Mouse (Mus musculus): ENCODE measurements around the gene Ech1.

Ech1 gene

DNA sequence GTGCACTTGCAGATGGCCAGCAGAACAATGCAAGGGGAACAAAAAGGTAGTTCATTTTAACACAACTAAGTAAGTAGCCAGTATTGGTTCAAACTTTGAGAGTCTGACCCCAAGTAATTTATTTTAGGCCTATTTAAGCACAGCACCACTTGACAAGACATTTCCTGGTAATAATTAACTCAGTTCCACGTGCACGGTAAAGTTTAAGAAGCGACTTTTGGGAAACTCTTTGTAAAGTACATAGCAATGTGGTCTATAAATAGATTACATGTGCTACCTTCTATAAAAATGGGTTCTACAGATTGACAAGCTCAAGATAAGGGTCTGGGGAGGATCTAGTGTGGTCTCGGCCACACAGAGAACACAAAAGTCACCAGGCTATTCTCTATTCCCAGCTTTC is 21.3 kb upstream of the Ech1 start:
- DNase-seq (ENCODE audit: low spot score) = no peak

DNA sequence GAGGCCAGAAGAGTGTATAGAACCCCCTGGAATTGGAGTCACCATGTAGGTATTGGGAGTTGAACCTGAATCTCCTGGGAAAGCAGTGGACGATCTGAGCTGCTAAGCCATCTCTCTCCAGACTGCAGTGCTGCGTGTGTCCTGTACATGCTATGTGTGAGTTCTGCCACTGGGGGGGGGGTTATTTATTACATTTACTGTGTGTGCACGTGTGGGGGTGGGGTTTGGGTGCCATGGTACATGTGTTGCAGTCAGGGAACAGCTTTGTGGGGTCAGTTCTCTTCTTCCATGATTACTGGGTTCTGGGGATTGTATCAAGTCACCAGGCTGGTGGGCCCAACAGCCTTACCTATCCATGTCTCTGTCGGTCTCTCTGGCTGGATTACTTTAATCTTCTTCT is 18.1 kb upstream of the Ech1 start:
- no peak for DNase-seq (ENCODE audit: low spot score)

DNA sequence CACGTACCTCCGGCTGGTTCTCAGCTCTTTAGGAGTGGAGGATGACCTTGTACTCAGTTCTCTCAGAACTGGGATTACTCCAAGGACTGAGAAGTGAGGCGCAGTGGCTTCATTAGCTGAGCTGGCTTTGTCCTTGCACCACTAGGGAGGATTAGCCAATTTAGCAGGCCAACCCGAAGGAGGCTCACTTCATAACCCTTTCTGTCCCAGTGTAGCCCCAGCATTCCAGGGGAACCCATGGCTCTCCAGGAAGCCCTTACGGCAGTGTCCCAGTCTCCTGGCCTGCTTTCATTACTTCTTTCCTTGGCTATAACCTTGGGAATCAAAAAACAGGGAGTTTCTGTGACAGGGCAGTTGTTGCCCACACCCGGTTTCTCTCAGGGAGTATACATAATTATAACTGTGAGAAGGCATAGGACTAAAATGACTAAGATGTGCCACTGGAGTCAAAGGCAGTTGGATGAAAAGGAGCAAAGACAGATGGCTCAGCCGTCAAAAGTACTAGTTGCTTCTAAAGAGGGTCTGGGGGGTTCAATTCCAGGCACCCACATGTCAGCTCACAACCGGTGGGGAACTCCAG is 17.3 kb upstream of the Ech1 start:
- peak; percentile 67 for DNase-seq (ENCODE audit: low spot score)

DNA sequence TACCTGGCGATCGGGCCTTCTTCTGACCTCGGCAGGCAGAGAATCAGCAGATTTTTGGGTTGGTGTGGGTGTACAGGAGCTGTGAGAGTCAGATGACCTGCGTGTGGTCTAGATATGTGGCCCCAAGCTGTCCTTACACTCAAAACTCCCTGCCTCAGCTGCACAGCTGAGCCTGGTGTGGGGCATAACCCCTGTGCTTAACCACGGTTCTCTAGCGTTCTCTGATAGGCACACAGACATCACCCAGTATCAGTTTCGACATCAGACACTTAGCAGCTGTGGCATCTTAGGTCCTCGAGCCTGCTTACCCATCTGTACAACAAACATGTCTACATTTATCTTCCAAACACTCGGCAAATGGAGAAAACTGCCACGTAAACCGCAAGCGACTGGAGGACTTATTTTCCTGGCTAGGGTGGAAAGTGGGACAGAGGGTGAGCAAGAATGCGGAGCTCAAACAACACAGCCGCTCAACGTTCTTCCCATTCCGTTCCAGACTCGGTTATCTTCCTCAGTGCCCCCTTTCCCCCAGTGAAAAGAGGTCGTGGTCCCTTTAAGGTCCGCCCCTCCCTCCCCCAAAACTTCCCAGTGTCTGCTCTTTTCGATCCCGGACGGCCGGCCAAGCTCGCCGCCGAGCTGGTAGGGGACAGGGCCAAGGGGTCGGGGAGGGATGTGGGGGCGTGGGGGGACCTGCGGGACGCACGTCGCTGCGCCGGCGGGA is 16.6 kb upstream of the Ech1 start, which contains the start of gene Hnrnpl:
TSS of gene Hnrnpl (plus strand) at position 321 of the 721 bp plus-strand sequence.
- no peak for DNase-seq (ENCODE audit: low spot score)

DNA sequence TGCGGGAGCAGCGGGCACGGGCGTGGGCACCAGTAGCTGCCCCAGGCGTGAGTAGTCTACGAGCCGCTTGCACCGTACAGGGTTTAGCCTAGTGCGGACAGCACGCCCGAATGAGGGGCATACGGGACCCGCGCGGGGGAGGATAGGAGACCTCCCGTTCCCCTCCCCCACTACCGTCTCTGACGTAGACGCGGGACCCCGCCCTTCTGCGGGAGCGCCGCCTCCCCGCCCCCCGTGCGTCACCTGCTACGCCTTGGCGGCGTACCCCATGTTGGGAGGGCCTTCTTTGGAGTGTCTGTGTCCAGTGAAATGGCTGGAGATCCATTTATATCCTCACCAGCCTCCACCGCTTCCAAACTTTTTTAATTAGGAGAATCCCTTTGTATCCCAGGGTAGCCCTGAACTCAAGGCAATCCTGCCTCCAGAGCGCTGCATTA is 16.0 kb upstream of the Ech1 start:
- peak; percentile 92 for DNase-seq (ENCODE audit: low spot score)

DNA sequence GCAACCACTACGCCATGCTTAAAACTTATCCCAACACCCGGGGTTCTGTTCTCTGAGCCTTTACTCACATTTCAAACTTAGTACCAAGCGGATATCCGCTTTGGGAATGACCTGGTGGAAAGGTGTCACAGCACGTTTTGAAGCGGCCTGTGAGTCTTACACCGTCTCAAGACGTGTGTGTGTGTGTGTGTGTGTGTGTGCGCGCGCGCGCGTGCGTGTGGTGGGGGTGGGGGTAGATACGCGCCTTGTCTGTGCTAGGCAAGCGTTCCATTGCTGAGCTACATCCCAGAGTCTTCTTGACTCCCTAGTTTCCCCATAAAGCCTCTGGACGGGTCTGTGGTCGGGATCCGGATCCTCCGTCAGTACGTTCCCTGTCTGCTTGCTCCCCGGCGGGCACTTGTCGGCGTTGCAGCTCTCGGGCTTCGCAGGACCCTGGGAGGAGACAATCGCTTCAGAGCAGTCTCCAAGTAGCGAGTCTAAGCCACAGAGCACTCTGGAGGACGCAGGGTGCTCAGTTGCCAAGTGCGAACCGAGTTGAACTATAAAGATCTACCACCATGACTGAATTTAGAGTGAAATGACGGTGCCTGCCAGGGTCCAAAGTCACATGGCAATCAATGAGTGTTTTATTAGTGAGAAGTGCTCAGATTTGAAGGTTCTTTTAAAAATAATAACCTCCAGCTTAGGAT is 15.5 kb upstream of the Ech1 start:
- peak; percentile 62 for DNase-seq (ENCODE audit: low spot score)

DNA sequence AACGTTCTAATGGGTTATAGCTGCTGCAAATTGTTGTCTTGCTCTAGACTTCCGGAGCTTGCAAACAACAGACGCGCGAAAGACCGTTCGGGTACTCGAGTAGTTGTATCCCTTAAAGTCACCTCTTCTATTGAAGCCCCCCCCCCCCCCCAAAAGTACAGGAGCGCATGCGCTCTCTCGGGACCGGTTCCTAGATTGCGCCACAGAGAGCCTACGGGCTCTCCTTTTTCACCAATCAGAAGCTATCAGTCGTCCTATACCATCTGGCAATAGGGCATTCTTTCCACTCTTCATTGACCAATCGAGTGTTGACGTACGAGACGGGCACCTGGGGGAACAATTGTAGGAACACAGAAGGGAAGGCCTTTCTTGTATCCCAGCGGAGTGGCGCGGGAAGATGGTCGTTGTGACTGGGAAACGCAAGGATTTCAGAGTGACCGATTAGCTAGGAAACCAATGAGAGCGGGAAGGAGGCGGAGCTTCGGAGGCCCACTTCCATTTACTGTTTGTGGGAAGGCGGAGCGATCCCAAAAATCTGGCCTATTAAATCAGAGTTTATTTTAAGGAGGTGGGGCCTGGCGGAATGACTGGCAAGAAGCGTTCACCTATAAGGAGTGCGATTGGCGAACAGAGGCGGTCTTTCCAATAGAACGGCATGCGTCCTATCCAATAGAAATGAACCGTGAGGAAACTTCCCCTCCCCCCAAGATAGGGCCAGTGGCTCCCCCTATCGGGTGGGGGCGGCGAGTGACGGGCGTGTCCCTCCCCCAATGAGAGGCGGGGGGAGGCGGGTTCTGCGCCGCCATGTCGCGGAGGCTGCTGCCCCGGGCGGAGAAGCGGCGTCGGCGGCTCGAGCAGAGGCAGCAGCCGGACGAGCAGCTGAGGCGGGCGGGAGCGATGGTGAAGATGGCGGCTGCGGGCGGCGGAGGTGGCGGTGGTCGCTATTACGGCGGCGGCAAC is 14.6 kb upstream of the Ech1 start:
- DNase-seq (ENCODE audit: low spot score) = peak; percentile 99

DNA sequence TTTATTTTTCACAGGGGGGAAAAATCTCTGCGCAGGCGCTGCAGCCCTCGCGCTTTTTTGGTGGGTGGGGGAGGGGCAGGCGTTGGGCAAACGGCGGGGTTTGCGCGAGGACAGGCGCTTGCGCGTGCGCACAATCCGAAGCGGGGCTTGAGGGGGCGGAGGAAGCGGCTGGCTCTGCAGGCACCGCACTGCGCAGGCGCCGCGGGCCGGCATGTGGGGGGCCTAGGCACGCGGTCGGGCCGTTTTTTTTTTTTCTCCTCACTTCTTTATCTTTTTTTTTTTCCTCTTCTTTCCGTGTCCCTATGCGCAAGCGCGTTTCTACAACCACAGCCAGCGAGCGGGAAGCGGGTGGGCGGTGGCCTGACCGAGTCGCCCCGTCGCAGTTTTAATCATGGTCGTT is 13.8 kb upstream of the Ech1 start:
- peak; percentile 96 for DNase-seq (ENCODE audit: low spot score)

DNA sequence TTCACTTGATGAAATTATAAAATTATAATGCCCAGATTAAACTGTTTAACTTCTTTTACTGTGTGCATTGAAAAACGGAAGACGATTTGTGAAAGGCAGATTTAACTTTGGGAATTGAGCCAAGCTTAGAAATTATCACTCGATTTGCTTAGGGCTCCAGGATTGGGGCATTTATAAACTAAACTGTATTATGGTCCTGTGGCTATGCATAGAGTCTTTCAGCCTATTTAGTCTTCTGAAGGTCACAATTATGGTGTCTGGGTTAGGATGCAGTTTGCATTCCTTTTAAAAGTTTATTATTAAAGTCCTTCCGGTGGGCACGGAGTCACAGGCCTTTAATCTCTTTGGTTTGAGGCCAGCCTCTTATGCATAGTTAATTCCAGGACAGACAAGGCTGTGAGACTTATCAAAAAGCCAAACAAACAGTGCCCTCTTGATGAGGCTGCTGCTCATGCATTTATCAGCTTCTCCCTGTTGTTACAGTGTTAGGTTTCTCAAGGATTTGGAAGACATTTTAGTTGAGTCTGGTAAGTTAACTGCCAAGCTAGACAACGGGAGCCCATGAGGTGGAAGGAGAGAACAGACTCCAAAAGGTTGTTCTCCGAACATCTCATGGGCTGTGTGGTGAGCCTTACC is 13.3 kb upstream of the Ech1 start:
- no peak for DNase-seq (ENCODE audit: low spot score)

DNA sequence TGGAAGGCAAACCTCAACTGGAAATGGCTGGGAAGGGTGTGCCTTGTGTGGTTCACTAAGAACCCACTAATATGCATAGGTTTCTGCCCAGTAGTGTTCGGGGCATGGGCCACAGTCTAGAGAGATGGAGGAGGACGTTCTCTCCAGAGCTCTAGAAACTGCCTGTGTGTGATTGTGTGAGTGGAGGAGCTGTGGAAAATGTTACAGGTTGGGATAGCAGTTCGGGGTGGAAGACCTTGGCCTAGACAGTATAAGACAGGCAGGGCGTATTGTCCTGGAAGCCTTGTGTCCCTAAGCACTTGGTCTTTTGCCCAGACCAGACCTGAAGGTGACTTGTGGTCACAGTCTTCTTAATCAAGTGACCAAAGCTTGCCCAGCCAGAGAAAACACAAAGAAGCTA is 12.6 kb upstream of the Ech1 start:
- DNase-seq (ENCODE audit: low spot score) = peak; percentile 77

DNA sequence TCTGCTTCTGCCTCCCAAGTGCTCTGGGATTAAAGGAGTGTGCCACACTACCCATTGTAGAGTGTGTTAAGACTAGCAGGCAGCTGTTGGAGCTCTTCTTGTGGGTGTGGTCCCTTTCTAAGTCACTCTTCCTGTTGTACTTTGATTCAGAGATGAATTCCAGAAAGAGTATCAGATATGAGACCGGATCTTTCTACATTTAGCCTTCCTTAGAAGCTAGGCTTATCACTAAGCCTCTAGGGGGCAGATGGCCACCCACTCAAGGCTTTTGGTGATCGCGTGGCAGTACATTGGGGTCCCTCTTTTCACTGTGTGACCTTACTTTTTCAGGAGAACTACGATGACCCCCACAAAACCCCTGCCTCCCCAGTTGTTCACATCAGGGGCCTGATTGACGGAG is 12.1 kb upstream of the Ech1 start:
- no peak for DNase-seq (ENCODE audit: low spot score)

DNA sequence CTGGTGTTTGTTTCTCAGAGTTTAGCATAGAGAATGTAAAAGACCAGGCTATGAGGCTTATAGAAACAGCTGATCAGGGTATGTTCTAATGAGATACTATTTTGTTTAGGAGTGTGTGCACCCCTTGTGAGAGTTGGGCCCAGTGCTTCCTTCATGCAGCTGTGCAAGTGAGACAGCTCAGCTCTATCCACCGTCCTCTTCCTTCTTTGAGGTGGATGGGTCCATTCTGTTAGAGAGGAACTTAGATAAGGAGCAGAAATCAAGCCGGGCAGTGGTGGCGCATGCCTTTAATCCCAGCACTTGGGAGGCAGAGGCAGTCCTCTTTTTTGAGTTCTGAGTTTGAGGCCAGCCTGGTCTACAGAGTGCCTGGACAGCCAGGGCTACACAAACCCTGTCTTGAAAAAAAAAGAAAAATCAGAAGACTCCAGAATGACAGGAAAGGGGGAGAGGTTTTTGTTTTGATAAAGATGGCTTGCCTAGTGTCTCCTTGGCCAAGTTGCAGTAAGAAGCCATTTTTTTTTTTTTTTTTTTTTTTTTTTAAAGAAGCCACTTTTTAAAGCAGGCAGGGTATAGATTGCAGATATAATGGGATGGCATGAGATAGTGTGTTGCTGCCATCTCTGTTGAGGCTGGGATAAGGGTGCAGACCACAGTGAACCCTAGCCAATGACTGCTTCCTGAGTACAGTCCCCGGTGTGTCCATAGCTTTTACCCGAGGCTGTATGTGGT is 10.5 kb upstream of the Ech1 start:
- DNase-seq (ENCODE audit: low spot score) = no peak

DNA sequence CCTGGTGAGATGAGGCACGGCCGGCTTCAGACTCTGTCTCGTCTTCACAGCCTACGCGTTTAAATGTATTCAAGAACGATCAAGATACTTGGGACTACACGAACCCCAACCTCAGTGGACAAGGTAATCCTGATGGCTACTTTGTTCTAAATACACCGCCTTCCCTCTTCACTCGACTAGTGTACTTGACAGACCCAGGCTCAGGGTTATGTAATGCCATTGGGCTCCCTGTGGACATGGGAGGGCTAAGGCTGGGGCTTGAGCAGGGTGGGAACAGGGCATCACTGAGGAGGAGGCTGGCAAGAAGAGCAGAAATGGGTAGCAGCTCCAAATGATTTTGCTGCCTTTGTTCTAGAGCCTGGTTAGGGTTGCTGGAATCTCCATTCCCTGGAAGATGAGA is 9.8 kb upstream of the Ech1 start:
- DNase-seq (ENCODE audit: low spot score) = no peak

DNA sequence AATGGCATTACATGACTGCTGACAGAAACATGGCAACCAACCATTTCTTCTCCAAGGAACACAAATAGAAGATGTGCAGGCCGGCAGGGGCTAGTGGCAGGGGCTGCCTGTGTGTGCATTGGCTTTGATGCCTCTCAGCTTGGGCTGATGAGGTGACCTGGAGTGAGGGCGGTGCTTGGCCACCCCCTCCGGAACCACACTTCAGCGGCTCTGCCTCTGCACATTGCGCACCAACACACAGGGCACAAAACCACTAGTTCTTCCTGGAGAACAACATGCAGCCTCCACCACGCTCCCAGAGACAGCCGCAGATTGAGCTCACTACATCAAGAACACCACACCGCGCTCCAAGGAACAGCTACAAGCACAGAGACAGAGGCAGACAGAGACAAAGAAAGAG is 8.8 kb upstream of the Ech1 start:
- no peak for DNase-seq (ENCODE audit: low spot score)

DNA sequence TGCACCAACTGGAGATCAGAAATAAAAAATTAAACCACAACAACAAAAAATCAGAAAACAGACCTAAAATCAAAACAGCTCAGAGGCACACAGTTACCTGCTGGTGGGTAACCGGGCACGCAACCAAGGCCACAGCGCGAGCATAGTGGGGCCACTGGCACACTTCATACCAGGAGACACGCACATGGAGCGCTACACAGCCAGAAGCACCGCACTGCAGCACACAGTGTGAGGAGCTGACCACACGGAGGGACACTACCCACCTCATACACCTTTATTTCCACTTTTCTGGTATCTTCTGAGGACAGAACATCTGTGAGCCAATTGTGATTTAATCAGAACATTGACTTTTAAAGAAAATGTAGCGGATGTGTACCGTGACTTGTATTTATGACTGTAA is 8.1 kb upstream of the Ech1 start:
- no peak for DNase-seq (ENCODE audit: low spot score)

DNA sequence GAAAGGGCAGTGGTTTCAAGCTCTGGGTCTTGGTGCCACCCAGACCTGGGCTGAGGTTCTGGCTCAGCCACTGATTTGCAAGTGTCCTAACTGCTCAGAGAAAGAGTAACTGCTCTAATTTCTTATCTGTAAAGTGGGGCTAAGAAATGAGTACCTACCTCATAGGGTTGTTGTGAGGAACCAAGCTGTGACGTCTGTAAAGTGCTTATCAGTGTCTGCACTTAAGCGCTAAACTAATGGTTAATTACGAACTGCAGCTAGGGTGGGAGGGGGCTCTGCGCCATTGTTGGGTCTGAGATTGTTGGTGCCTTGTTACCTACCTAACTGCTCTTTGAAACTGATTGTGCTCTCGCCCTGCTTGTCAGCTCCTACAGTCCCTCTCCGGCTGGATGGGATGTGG is 7.5 kb upstream of the Ech1 start:
- DNase-seq (ENCODE audit: low spot score) = no peak

DNA sequence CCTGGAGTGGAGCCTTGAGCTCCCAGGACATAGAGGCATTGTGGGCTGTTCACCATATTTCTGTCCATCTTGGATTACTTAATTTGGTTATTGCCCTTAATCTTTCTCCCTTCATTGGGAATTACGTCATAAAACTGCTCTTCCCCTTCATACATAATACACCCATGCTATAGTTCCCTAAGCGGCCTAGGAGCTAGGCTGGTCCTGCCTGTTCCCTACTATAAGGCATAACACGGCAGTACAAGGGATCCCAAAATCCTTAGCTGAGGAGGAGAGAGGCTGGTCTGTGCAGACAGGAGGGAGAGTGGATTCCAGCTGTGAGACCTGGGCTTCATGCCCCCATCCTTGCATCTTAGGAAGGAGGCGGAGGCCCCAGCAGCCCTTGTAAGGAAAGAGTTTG is 7.1 kb upstream of the Ech1 start:
- no peak for DNase-seq (ENCODE audit: low spot score)

DNA sequence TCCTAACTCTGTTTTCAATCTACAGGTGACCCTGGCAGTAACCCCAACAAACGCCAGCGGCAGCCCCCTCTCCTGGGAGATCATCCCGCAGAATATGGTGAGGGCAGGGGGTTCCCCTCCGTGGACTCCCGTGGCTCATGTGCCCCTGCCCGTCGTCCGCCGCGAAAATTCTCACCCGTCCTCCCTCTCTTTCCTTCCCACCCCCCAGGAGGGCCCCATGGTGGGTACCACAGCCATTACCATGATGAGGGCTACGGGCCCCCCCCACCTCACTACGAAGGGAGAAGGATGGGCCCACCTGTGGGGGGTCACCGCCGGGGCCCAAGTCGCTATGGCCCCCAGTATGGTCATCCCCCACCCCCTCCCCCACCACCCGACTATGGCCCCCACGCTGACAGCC is 6.6 kb upstream of the Ech1 start:
- DNase-seq (ENCODE audit: low spot score) = no peak

DNA sequence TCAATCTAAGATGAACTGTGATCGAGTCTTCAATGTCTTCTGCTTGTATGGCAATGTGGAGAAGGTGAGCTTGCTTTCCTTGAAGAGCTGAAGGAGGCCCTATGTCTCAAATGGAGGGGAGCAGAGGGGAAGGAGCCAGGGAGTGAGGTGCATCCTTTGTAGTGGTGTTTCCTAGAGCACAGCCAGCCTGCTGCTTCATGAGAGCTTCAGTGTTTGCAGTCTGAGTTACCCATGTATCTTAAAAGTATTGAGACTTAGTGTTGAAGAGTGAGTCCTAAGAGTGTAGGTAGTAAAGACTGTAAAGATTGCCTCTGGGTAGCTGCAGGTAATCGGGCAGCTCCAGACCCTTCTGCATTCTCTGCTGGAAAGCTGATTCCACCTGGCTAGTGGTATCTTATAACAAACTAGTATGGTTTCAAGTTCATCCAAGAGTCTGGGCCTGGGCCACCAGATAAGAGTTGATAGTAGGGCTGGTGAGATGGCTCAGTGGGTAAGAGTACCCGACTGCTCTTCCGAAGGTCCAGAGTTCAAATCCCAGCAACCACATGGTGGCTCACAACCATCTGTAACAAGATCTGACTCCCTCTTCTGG is 6.1 kb upstream of the Ech1 start:
- no peak for DNase-seq (ENCODE audit: low spot score)

DNA sequence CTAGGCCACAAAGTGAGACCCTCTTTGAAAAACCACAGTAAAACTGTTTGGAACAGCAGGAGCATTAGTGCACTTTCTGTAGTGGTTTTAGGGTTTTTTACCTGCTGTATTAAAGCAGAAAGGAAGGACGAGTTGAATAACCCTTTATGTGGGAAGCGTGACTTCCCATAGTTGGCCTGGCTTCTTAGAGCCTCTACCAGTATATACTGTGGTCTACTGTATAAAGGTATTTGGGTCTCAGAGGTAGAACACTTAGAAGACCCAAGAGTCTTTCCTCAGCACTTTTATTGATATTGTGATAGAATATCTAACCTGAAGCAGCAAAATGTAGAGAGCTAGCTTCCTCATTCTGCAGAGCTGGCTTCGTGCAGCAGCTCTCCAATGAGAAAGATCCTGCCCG is 5.4 kb upstream of the Ech1 start:
- no peak for DNase-seq (ENCODE audit: low spot score)

Measured in testis, postnatal 14 days (tissue).